In the genomic region with DNA sequence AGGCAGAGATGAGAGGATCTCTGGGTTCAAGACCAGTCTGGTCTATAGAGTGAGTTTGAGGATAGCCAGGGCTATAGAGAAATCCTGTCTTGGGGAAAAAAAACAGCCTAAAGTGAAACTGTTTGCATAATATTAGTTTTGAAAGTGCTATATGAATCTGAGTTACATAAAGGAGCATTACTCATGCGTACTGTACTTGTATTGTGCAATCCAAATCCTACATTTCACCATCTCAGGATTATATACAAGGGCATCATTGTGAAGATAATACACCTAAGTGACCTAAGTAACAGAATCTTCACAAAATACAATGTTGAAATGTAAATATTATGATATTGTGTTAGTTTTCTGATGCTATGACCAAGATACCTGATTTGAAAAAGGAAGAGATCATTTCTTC, we compare ENCODE assay signal across 18 mouse cellular contexts.
"Had no signal": no experiment of that assay in that cellular context is flagged by ENCODE, and none has a peak within 500 bp of the region (broad histone marks: within the 10 kb centered on the region; RNA-seq: fewer than 3 reads in every experiment).

No protein-coding gene starts in this region.

- H3K9me3 ChIP-seq: kidney, embryonic 15.5 days; liver, embryonic 13.5 days; midbrain, embryonic 15.5 days; neural tube, embryonic 12.5 days; neural tube, embryonic 15.5 days had no signal

- H3K27ac ChIP-seq: kidney, embryonic 15.5 days; left cerebral cortex, adult 2 months; liver, embryonic 13.5 days; midbrain, embryonic 15.5 days; neural tube, embryonic 12.5 days; neural tube, embryonic 15.5 days had no signal

- H3K4me2 ChIP-seq: kidney, embryonic 15.5 days; liver, embryonic 13.5 days; midbrain, embryonic 11.5 days; midbrain, embryonic 15.5 days; neural tube, embryonic 12.5 days; neural tube, embryonic 15.5 days had no signal

- H3K4me3 ChIP-seq: kidney, embryonic 15.5 days; left cerebral cortex, adult 2 months; liver, embryonic 13.5 days; midbrain, embryonic 15.5 days; neural tube, embryonic 12.5 days; neural tube, embryonic 15.5 days had no signal

- DNase-seq: kidney, adult 11 months; kidney, adult 8-10 months; kidney, postnatal 10 days; kidney, postnatal 36 days; layer of hippocampus, postnatal 36 days; liver, embryonic 13.5 days; lung, adult 2 months; lung, postnatal 36 days; right cerebral cortex, adult 18-20 months; right cerebral cortex, postnatal 14 days; right cerebral cortex, postnatal 4 days; thymus, postnatal 25 days had no signal

- H3K27me3 ChIP-seq: kidney, embryonic 15.5 days; liver, embryonic 13.5 days; midbrain, embryonic 15.5 days; neural tube, embryonic 12.5 days; neural tube, embryonic 15.5 days had no signal

- ATAC-seq: midbrain, embryonic 15.5 days had no signal

- H3K9ac ChIP-seq: kidney, embryonic 15.5 days; liver, embryonic 13.5 days; midbrain, embryonic 15.5 days; neural tube, embryonic 12.5 days; neural tube, embryonic 15.5 days had no signal

- H3K36me3 ChIP-seq: kidney, embryonic 15.5 days; liver, embryonic 13.5 days; midbrain, embryonic 15.5 days; neural tube, embryonic 12.5 days; neural tube, embryonic 15.5 days had no signal
